Mouse (Mus musculus) testis, adult 2 months (tissue): Measurements from ENCODE around the gene Spats2. TPM values are rescaled to one million over a fixed set of nuclear protein-coding genes. Genes with fewer than 3 reads are reported as not detected.
A peak's percentile ranks its signal among the peaks of the same experiment; 100 is the strongest.

ENCODE experiments used
- H3K27ac ChIP-seq: fragments of 200-500 bp; 2 replicates; pipeline ENCODE4 v1.5.1; 2012; ENCODE audit warnings: low read depth, low read length; ENCODE audit not compliant: control insufficient read depth, insufficient read depth
- H3K27me3 ChIP-seq: fragments of 200-500 bp; 2 replicates; pipeline ENCODE4 v1.6.1; 2012; ENCODE audit warnings: mild to moderate bottlenecking, low read length, moderate library complexity; ENCODE audit not compliant: control insufficient read depth, insufficient read depth
- H3K36me3 ChIP-seq: fragments of 200-500 bp; 2 replicates; pipeline ENCODE4 v1.6.1; 2012; ENCODE audit warnings: mild to moderate bottlenecking, low read length; ENCODE audit not compliant: control insufficient read depth, insufficient read depth
- H3K4me1 ChIP-seq: fragments of 200-500 bp; 2 replicates; pipeline ENCODE4 v1.6.1; 2012; ENCODE audit warnings: low read length; ENCODE audit not compliant: control insufficient read depth, insufficient read depth
- H3K4me3 ChIP-seq: fragments of 200-500 bp; 2 replicates; pipeline ENCODE4 v1.5.1; 2012; ENCODE audit warnings: low read depth, mild to moderate bottlenecking, low read length, moderate library complexity, mixed read lengths; ENCODE audit not compliant: control insufficient read depth
- CTCF ChIP-seq: fragments of 200-500 bp; IDR thresholded peaks from 2 replicates; pipeline ENCODE4 v1.5.1; 2012; ENCODE audit warnings: low read depth, mild to moderate bottlenecking, inconsistent platforms, low read length, moderate library complexity; ENCODE audit not compliant: control insufficient read depth, insufficient read depth, insufficient replicate concordance
- POLR2A ChIP-seq: fragments of 200-500 bp; IDR thresholded peaks from 2 replicates; pipeline ENCODE4 v1.6.1; 2012; ENCODE audit warnings: low read depth, mild to moderate bottlenecking, inconsistent platforms, low read length, moderate library complexity; ENCODE audit not compliant: control insufficient read depth
- polyA plus RNA-seq: library from polyadenylated mRNA; depleted of rRNA; stranded (reverse); fragments of >200 nt; gene quantifications from 2 replicates; pipeline ENCODE4 v1.2.3, GENCODE M21; 2012; rRNA removed

The Spats2 gene
- polyA plus RNA-seq, 1 experiment, result 34.2 TPM

GRCm38 (mm10) chr15:99259730-99260252 is 134.1 kb downstream of the Spats2 start:
- peak; percentile 49; the same call in 1 of the 2 replicates for TF ChIP-seq POLR2A
- TF ChIP-seq CTCF, result no peak
- no peak overlapping the region for H3K4me3 ChIP-seq

DNA sequence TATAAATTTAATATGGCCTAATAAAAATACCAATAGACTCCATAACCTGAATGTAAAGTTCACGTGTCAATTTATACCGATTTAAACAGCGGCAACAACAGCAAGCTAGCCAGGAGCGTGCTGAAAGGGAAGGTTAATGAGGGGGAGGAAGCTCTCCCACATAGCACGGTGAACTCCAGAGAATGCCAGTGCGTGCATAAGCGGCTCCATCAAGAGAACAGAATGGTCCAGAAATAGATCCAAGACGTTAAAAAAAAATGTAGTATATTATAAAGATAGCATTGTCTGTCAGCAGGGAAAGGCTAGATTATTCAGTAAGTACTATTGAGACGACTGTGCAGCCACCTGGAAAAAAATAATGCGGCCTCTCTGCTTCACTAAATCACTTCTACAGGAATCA is 137.0 kb downstream of the Spats2 start:
- Histone ChIP-seq H3K36me3 (no peaks in the 10 kb centered on the region), H3K4me1 (0 out of 2 replicates have a peak, but pooled peaks cover 2% of the 10 kb centered on the region), H3K27me3 (no peaks in the 10 kb centered on the region), H3K27ac (no peak overlapping the region), H3K4me3 (no peak overlapping the region)
- TF ChIP-seq CTCF (no peak), POLR2A (no peak)

More at GRCm38 (mm10) chr15:99259730-99260252, 134.1 kb downstream of the Spats2 start:
- 0 out of 2 replicates have a peak, but pooled peaks cover 2% of the 10 kb centered on the region for H3K4me1 ChIP-seq
- H3K27ac ChIP-seq, result no peak overlapping the region
- no peaks in the 10 kb centered on the region for H3K27me3 ChIP-seq
- no peaks in the 10 kb centered on the region for H3K36me3 ChIP-seq

Other genes with a start within 250 kb of the Spats2 start
- gene Rhebl1, start 231.4 kb upstream of the Spats2 start, polyA plus RNA-seq, result 4.6 and 4.8 TPM in 2 replicates
- 9.4 and 10.8 TPM in 2 replicates for gene Dhh, start 227.4 kb upstream of the Spats2 start, polyA plus RNA-seq
- 478 and 581 TPM in 2 replicates for gene Lmbr1l, start 207.7 kb upstream of the Spats2 start, polyA plus RNA-seq
- gene Tuba1b, start 191.4 kb upstream of the Spats2 start, polyA plus RNA-seq, result 124 and 148 TPM in 2 replicates
- 2.3 and 2.4 TPM in 2 replicates for gene Gm49450, start 172.4 kb upstream of the Spats2 start, polyA plus RNA-seq
- 77.2 and 93.1 TPM in 2 replicates for gene Tuba1a, start 172.2 kb upstream of the Spats2 start, polyA plus RNA-seq
- gene Tuba1c, start 96.0 kb upstream of the Spats2 start, polyA plus RNA-seq, result 223 and 227 TPM in 2 replicates
- gene Prph, start 70.7 kb upstream of the Spats2 start, polyA plus RNA-seq, result 0.14 and 0.36 TPM in 2 replicates
- 15.2 and 17.5 TPM in 2 replicates for gene Troap, start 51.3 kb upstream of the Spats2 start, polyA plus RNA-seq
- 0.72 and 1.0 TPM in 2 replicates for gene C1ql4, start 38.1 kb upstream of the Spats2 start, polyA plus RNA-seq
- gene Dnajc22, start 32.7 kb upstream of the Spats2 start, polyA plus RNA-seq, result 4.1 TPM in 2 replicates
- 0.89 and 1.00 TPM in 2 replicates for gene Kcnh3, start 98.9 kb downstream of the Spats2 start, polyA plus RNA-seq
- 113 and 124 TPM in 2 replicates for gene Mcrs1, start 126.0 kb downstream of the Spats2 start, polyA plus RNA-seq
- gene Prpf40b, start 169.2 kb downstream of the Spats2 start, polyA plus RNA-seq, result 104 and 118 TPM in 2 replicates
- 57.2 and 58.2 TPM in 2 replicates for gene Fam186b, start 170.0 kb downstream of the Spats2 start, polyA plus RNA-seq
- gene Fmnl3, start 244.6 kb downstream of the Spats2 start, polyA plus RNA-seq, result 14.3 and 15.3 TPM in 2 replicates